Comparison of ENCODE assay signal across 8 mouse cellular contexts in genomic region chr7:141755831-141756230, GRCm38 (mm10). TPM values are rescaled to one million over a fixed set of nuclear protein-coding genes. Genes with fewer than 3 reads are reported as not detected.
A peak's percentile ranks its signal among the peaks of the same experiment; 100 is the strongest.
DNase-seq lines count a peak whose midpoint lies in the region; ATAC-seq and TF ChIP-seq lines count a peak whose summit lies in the region.

No protein-coding gene starts in this region.

- no peaks in the 10 kb centered on the region for H3K27me3 ChIP-seq in hindbrain, embryonic 16.5 days (replicated peaks; ENCODE audit: control insufficient read depth, insufficient read depth, low read length)
- H3K27me3 ChIP-seq in midbrain, embryonic 15.5 days (replicated peaks), result no peaks in the 10 kb centered on the region
- no peaks in the 10 kb centered on the region for H3K27me3 ChIP-seq in stomach, embryonic 14.5 days (ENCODE audit: control insufficient read depth, insufficient read depth, low read length)

- 48% methylated on average over 4 of the region's 4 CpGs for WGBS in hindbrain, embryonic 16.5 days
- 52% methylated on average over 4 of the region's 4 CpGs for WGBS in midbrain, embryonic 15.5 days
- WGBS in stomach, embryonic 14.5 days, result 46% methylated on average over 4 of the region's 4 CpGs

- no peak overlapping the region for H3K4me2 ChIP-seq in hindbrain, embryonic 16.5 days (ENCODE audit: low read length)
- no peak overlapping the region for H3K4me2 ChIP-seq in midbrain, embryonic 15.5 days
- no peak overlapping the region for H3K4me2 ChIP-seq in stomach, embryonic 14.5 days (replicated peaks; ENCODE audit: low read depth, low read length)

- H3K4me3 ChIP-seq in gastrocnemius, adult 2 months, result no peak overlapping the region
- no peak overlapping the region for H3K4me3 ChIP-seq in hindbrain, embryonic 16.5 days (ENCODE audit: low read length)
- H3K4me3 ChIP-seq in midbrain, embryonic 15.5 days, result no peak overlapping the region
- H3K4me3 ChIP-seq in stomach, embryonic 14.5 days (ENCODE audit: low read depth, low read length), result no peak overlapping the region

- DNase-seq in gastrocnemius, adult 2 months, result peak; percentile 41
- DNase-seq in gastrocnemius, postnatal 36 days, result no peak
- DNase-seq in adipocyte (ENCODE audit: low spot score), result peak; percentile 65
- peak; percentile 84 for DNase-seq in embryo, embryonic 10 days (ENCODE audit: low spot score)
- peak; percentile 89 to 93 for DNase-seq in left cerebral cortex, postnatal 14 days (ENCODE audit: low spot score in 2 of 2)

- intact Hi-C loops in gastrocnemius, adult 2 months (cut with DNase I), result loop anchor here (1.0 kb wide), 1 partner anchor 169 kb away; no protein-coding TSS in a partner anchor
- intact Hi-C loops in gastrocnemius, postnatal 36 days (cut with DNase I), result no loop called here
- intact Hi-C loops in left cerebral cortex, postnatal 14 days (cut with DNase I), result no loop called here

- peak; percentile 71 for TF ChIP-seq CTCF in gastrocnemius, adult 2 months (IDR thresholded peaks at IDR 0.05)

- H3K9ac ChIP-seq in hindbrain, embryonic 16.5 days (ENCODE audit: low read depth, low read length), result no peak overlapping the region
- no peak overlapping the region for H3K9ac ChIP-seq in midbrain, embryonic 15.5 days
- H3K9ac ChIP-seq in stomach, embryonic 14.5 days (replicated peaks; ENCODE audit: low read depth, low read length), result no peak overlapping the region

- H3K9me3 ChIP-seq in hindbrain, embryonic 16.5 days (ENCODE audit: control insufficient read depth, low read length), result no peaks in the 10 kb centered on the region
- H3K9me3 ChIP-seq in midbrain, embryonic 15.5 days, result no peaks in the 10 kb centered on the region
- no peaks in the 10 kb centered on the region for H3K9me3 ChIP-seq in stomach, embryonic 14.5 days (ENCODE audit: control insufficient read depth, low read depth, low read length)

- ATAC-seq in hindbrain, embryonic 16.5 days, result 0 out of 2 replicates have a peak, but pooled peaks have one; percentile 48
- ATAC-seq in midbrain, embryonic 15.5 days (replicated peaks), result peak; percentile 39; the same call in 1 of the 2 replicates
- ATAC-seq in stomach, embryonic 14.5 days (ENCODE audit: insufficient number of reproducible peaks, insufficient read depth, low FRiP score, low read depth), result 0 out of 2 replicates have a peak, but pooled peaks have one; percentile 20

- no peaks in the 10 kb centered on the region for H3K4me1 ChIP-seq in hindbrain, embryonic 16.5 days (ENCODE audit: control insufficient read depth, insufficient read depth, low read depth, low read length)
- H3K4me1 ChIP-seq in midbrain, embryonic 15.5 days, result no peaks in the 10 kb centered on the region
- no peaks in the 10 kb centered on the region for H3K4me1 ChIP-seq in stomach, embryonic 14.5 days (ENCODE audit: control insufficient read depth, insufficient read depth, low read length)

- H3K27ac ChIP-seq in gastrocnemius, adult 2 months, result no peak overlapping the region
- H3K27ac ChIP-seq in hindbrain, embryonic 16.5 days (ENCODE audit: low read depth, low read length), result no peak overlapping the region
- H3K27ac ChIP-seq in midbrain, embryonic 15.5 days, result no peak overlapping the region
- H3K27ac ChIP-seq in stomach, embryonic 14.5 days (ENCODE audit: low read length), result no peak overlapping the region

- no peaks in the 10 kb centered on the region for H3K36me3 ChIP-seq in hindbrain, embryonic 16.5 days (ENCODE audit: control insufficient read depth, insufficient read depth, low read length)
- H3K36me3 ChIP-seq in midbrain, embryonic 15.5 days (replicated peaks), result no peaks in the 10 kb centered on the region
- H3K36me3 ChIP-seq in stomach, embryonic 14.5 days (ENCODE audit: control insufficient read depth, insufficient read depth, low read length), result no peaks in the 10 kb centered on the region

RNA-seq across cellular contexts. Expression of gene Muc5ac, which starts 32.9 kb away (rescaled TPM):
- not detected for total RNA-seq in gastrocnemius, adult 2 months (2021)
- not detected for total RNA-seq in gastrocnemius, postnatal 36 days (2021)
- not detected in 2 replicates for polyA plus RNA-seq in hindbrain, embryonic 16.5 days (2015; fragmentation: Nextera tagmentation; extraction: Ambion mirVana)
- not detected for total RNA-seq in left cerebral cortex, postnatal 14 days (2021)
- polyA plus RNA-seq in midbrain, embryonic 15.5 days (2015; fragmentation: Nextera tagmentation; extraction: Ambion mirVana), result not detected in 2 replicates
- 3.4 and 3.5 TPM in 2 replicates for polyA plus RNA-seq in stomach, embryonic 14.5 days (2014; fragmentation: Nextera tagmentation; extraction: Ambion mirVana)

Comparison
In these comparisons a context has a peak if more than half of its experiments do, and no peak if none do; other contexts are left out.
1. DNase-seq: peak in gastrocnemius, adult 2 months (single experiment), adipocyte (single experiment), embryo, embryonic 10 days (single experiment) and left cerebral cortex, postnatal 14 days (2 of 2); none in gastrocnemius, postnatal 36 days (0 of 2).
2. Peak in every context shown above with its lines, with median percentiles within 50 percentile points of each other: ATAC-seq.